Mouse (Mus musculus): Measurements from ENCODE around the gene Hyls1.

Hyls1 gene

GRCm38 (mm10) chr9:35544666-35545065 lies 25.5 kb downstream of the Hyls1 start:
- DNase-seq (ENCODE audit: extremely low spot score, low spot score): no peak

- no peak for DNase-seq (ENCODE audit: extremely low spot score, low spot score)
These were observed 26.9 kb downstream of the Hyls1 start for GRCm38 (mm10) chr9:35543099-35543860.

- DNase-seq (ENCODE audit: extremely low spot score, low spot score): no peak
These were observed 28.3 kb downstream of the Hyls1 start for GRCm38 (mm10) chr9:35541941-35542340.

- peak; percentile 87 for DNase-seq (ENCODE audit: extremely low spot score, low spot score)
These were observed 28.7 kb downstream of the Hyls1 start for GRCm38 (mm10) chr9:35541488-35541887.

GRCm38 (mm10) chr9:35541024-35541423 lies 29.2 kb downstream of the Hyls1 start:
- DNase-seq (ENCODE audit: extremely low spot score, low spot score): no peak

- DNase-seq (ENCODE audit: extremely low spot score, low spot score): no peak
These were observed 31.0 kb downstream of the Hyls1 start for GRCm38 (mm10) chr9:35539001-35539750.

- no peak for DNase-seq (ENCODE audit: extremely low spot score, low spot score)
These were observed 34.3 kb downstream of the Hyls1 start for GRCm38 (mm10) chr9:35535876-35536275.

GRCm38 (mm10) chr9:35535110-35535509 lies 35.1 kb downstream of the Hyls1 start:
- DNase-seq (ENCODE audit: extremely low spot score, low spot score): peak; percentile 55

- no peak for DNase-seq (ENCODE audit: extremely low spot score, low spot score)
These were observed 36.9 kb downstream of the Hyls1 start for GRCm38 (mm10) chr9:35533266-35533665.

GRCm38 (mm10) chr9:35529796-35530195 lies 40.4 kb downstream of the Hyls1 start:
- peak; percentile 59 for DNase-seq (ENCODE audit: extremely low spot score, low spot score)

- DNase-seq (ENCODE audit: extremely low spot score, low spot score): no peak
These were observed 41.1 kb downstream of the Hyls1 start for GRCm38 (mm10) chr9:35529141-35529540.

- peak; percentile 62 for DNase-seq (ENCODE audit: extremely low spot score, low spot score)
These were observed 46.2 kb downstream of the Hyls1 start for GRCm38 (mm10) chr9:35523941-35524411.

GRCm38 (mm10) chr9:35523541-35523940 lies 46.7 kb downstream of the Hyls1 start:
- no peak for DNase-seq (ENCODE audit: extremely low spot score, low spot score)

- DNase-seq (ENCODE audit: extremely low spot score, low spot score): no peak
These were observed 47.2 kb downstream of the Hyls1 start for GRCm38 (mm10) chr9:35522821-35523515.

DNA sequence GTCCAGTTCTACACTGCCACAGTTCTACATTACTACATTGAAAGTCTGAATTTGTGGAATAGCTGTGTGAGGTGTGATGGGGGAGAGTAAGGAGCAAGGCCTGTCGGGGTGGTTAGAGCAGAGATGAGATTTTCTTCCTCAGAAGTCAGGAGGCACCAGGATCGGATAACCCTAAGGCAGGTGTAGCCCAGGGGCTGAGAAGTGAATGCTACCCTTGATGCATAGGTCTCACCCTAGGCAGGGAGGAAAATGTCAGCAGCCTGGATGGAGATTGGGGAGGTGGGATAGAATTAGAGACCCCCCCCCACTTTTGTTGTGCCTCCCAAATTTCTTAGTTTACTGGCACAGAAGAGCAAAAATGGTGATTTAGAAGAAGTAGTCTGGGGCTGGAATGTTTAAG lies 48.0 kb downstream of the Hyls1 start:
- no peak for DNase-seq (ENCODE audit: extremely low spot score, low spot score)

- DNase-seq (ENCODE audit: extremely low spot score, low spot score): no peak
These were observed 49.4 kb downstream of the Hyls1 start for GRCm38 (mm10) chr9:35520631-35521348.

DNA sequence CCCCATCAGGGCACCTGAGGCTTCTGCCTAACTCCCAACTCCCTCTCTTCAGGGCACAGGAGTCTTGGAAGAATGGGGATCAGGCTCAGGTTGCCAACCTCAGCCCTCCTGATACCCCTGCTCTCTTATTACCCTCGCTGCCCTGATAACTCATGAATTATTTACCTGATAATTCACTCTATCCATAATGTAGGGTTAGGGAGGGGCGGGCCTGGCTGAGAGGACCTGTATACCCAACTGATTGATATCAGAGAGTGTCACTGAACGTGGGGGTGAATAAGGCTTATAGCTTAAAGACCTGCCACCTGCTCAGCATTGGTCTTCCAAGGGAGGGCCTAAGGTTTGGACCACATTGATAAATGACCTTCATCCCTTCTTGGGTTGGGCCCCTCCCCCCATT lies 52.0 kb downstream of the Hyls1 start, which contains the start of gene Gm1113:
Gene Gm1113, minus strand, starts transcription at position 101 of the 400 bp plus-strand sequence.
- DNase-seq (ENCODE audit: extremely low spot score, low spot score): no peak

DNA sequence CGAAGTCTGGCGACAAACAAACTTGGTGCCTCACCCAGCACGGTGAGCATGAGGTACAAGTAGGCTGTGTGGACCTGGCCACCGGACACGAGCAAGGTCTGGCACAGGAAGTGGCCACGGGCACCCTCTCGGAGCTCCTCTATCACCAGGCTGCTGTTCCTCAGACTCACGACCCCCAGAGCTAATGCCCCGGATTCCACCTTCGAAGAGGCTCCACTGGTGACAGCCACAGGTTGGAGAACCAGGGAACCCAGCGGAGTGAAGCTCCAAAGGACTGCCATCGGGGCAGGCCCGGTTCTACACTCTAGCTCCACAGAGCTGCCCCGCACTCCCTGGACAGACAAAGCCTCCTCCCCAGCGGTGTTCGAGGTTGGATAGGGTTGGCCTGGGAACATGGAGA lies 53.5 kb downstream of the Hyls1 start:
- no peak for DNase-seq (ENCODE audit: extremely low spot score, low spot score)

- no peak for DNase-seq (ENCODE audit: extremely low spot score, low spot score)
These were observed 54.0 kb downstream of the Hyls1 start for GRCm38 (mm10) chr9:35516182-35516581.

GRCm38 (mm10) chr9:35513900-35514299 lies 56.3 kb downstream of the Hyls1 start:
- no peak for DNase-seq (ENCODE audit: extremely low spot score, low spot score)

Data from neural tube, embryonic 10.5 days (tissue).